Mouse (Mus musculus): ENCODE measurements around the gene Vmn1r225.

DNA sequence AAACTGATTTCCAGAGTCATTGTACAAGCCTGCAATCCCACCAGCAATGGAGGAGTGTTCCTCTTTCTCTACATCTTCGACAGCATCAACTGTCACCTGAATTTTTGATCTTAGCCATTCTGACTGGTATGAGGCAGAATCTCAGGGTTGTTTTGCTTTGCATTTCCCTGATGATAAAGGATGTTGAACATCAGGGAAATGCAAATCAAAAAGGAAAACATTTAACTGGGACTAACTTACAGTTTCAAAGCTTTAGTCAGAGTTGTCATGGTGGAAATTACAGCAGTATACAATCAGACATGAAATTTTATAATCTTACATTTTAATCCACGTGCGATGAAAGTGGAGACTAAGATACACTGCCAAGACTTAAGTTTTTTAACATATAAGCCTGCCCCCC lies 24.6 kb upstream of the Vmn1r225 start:
- TF ChIP-seq GATA1 (IDR thresholded peaks at IDR 0.05; ENCODE audit: borderline replicate concordance, low read length) (no peak), CTCF (IDR thresholded peaks at IDR 0.05; ENCODE audit: low read depth, low read length) (no peak), GATA2 (IDR thresholded peaks at IDR 0.05; ENCODE audit: borderline replicate concordance, low read depth, low read length) (no peak), POLR2AphosphoS5 (IDR thresholded peaks at IDR 0.05; ENCODE audit: insufficient replicate concordance, low read depth, low read length) (no peak), TAL1 (conservative IDR thresholded peaks at IDR 0.05; ENCODE audit: low read depth, low read length) (no peak)
